Mouse (Mus musculus) bone marrow, adult 2 months (tissue): ENCODE data around the gene Smim10l2a. TPM values are rescaled to one million over a fixed set of nuclear protein-coding genes. Genes with fewer than 3 reads are reported as not detected.

Experiments used
- H3K27ac ChIP-seq: fragments of 200-500 bp; 2 replicates; pipeline ENCODE4 v1.5.1; 2012; ENCODE audit warnings: low read depth, mild to moderate bottlenecking, control low read depth, inconsistent platforms, low read length; ENCODE audit not compliant: control insufficient read depth, poor library complexity, insufficient read depth
- H3K4me1 ChIP-seq: fragments of 200-500 bp; 2 replicates; pipeline ENCODE4 v1.6.1; 2011; ENCODE audit warnings: low read length; ENCODE audit not compliant: control insufficient read depth, insufficient read depth
- H3K4me3 ChIP-seq: fragments of 200-500 bp; replicated peaks from 2 replicates; pipeline ENCODE3; 2011; ENCODE audit warnings: mild to moderate bottlenecking, low read depth, low read length, control low read depth; ENCODE audit not compliant: control insufficient read depth
- CTCF ChIP-seq: fragments of 200-500 bp; IDR thresholded peaks from 2 replicates; pipeline ENCODE4 v1.5.1; 2011; ENCODE audit warnings: low read length, control low read depth; ENCODE audit not compliant: control insufficient read depth, insufficient read depth
- POLR2A ChIP-seq: fragments of 200-500 bp; IDR thresholded peaks from 2 replicates; pipeline ENCODE4 v1.6.1; 2011; ENCODE audit warnings: low read depth, mild to moderate bottlenecking, control low read depth, low read length, borderline replicate concordance; ENCODE audit not compliant: control insufficient read depth
- WGBS: fragments of 180-500 bp; shearing (Covaris S2); methylation state at CpG from one replicate; pipeline ENCODE4 v1.1.7; 2018; 5-methylcytosine and 5-hydroxymethylcytosine counted together
- polyA plus RNA-seq: library from polyadenylated mRNA; stranded (reverse); fragments of >200 nt; gene quantifications from 2 replicates; pipeline ENCODE4 v1.2.4, GENCODE M21; 2011; ENCODE audit warnings: low replicate concordance; ENCODE audit not compliant: missing spikeins, insufficient read depth, insufficient read length

Gene Smim10l2a
- polyA plus RNA-seq, 1 experiment: not detected

GRCm38 (mm10) chrX:56405482-56405881 is 31.1 kb downstream of the Smim10l2a start:
- no peak overlapping the region for H3K4me3 ChIP-seq
- H3K4me1 ChIP-seq: no peaks in the 10 kb centered on the region
- 24% methylated on average over 1 of the region's 1 CpGs for WGBS
- TF ChIP-seq POLR2A (no peak), CTCF (no peak)
- H3K27ac ChIP-seq: no peak overlapping the region

GRCm38 (mm10) chrX:56406128-56406527 is 31.7 kb downstream of the Smim10l2a start:
- Histone ChIP-seq H3K27ac (no peak overlapping the region), H3K4me3 (no peak overlapping the region), H3K4me1 (no peaks in the 10 kb centered on the region)
- 14% methylated on average over 5 of the region's 5 CpGs for WGBS
- no peak for TF ChIP-seq CTCF
- TF ChIP-seq POLR2A: no peak

GRCm38 (mm10) chrX:56416277-56416676 is 41.9 kb downstream of the Smim10l2a start:
- no peak overlapping the region for H3K4me3 ChIP-seq
- TF ChIP-seq POLR2A: no peak
- TF ChIP-seq CTCF: no peak
- no peaks in the 10 kb centered on the region for H3K4me1 ChIP-seq
- H3K27ac ChIP-seq: no peak overlapping the region
- WGBS: 16% methylated on average over 3 of the region's 3 CpGs

- H3K27ac ChIP-seq: no peak overlapping the region
- no peaks in the 10 kb centered on the region for H3K4me1 ChIP-seq
- WGBS: 70% methylated on average over 4 of the region's 4 CpGs
- no peak overlapping the region for H3K4me3 ChIP-seq
- TF ChIP-seq POLR2A: no peak
- no peak for TF ChIP-seq CTCF
Measured at GRCm38 (mm10) chrX:56417541-56417940, 43.2 kb downstream of the Smim10l2a start.

Other genes with a start within 250 kb of the Smim10l2a start
- gene 3830403N18Rik, start 238.0 kb upstream of the Smim10l2a start, polyA plus RNA-seq: not detected in 2 replicates
- gene Gm773, start 161.7 kb upstream of the Smim10l2a start, polyA plus RNA-seq: not detected in 2 replicates
- gene Zfp449, start 28.2 kb upstream of the Smim10l2a start, polyA plus RNA-seq: 1.1 TPM in 1 of 2 replicates, not detected in the other
- 4.8 TPM in 1 of 2 replicates, not detected in the other for gene Gm2174, start 73.4 kb downstream of the Smim10l2a start, polyA plus RNA-seq
- gene Ints6l, start 80.3 kb downstream of the Smim10l2a start, polyA plus RNA-seq: 72.1 and 119 TPM in 2 replicates
- gene Gm10477, start 150.2 kb downstream of the Smim10l2a start, polyA plus RNA-seq: not detected in 2 replicates
- not detected in 2 replicates for gene Gm648, start 175.0 kb downstream of the Smim10l2a start, polyA plus RNA-seq
- 3.0 and 4.2 TPM in 2 replicates for gene Mmgt1, start 223.5 kb downstream of the Smim10l2a start, polyA plus RNA-seq
- gene Slc9a6, start 235.2 kb downstream of the Smim10l2a start, polyA plus RNA-seq: 3.5 and 4.4 TPM in 2 replicates